ENCODE assay signal across 8 mouse cellular contexts in genomic region chr14:54412629-54413170, GRCm38 (mm10). TPM values are rescaled to one million over a fixed set of nuclear protein-coding genes. Genes with fewer than 3 reads are reported as not detected.
DNase-seq lines count a peak whose midpoint lies in the region; ATAC-seq and TF ChIP-seq lines count a peak whose summit lies in the region.

No protein-coding gene starts in this region.

- DNase-seq in cerebellum, postnatal 10 days = peak; percentile 68 to 77
- DNase-seq in cerebellum, adult 11 months = no peak
- DNase-seq in right cerebral cortex, adult 18-20 months = peak; percentile 28
- no peak for DNase-seq in right cerebral cortex, postnatal 36 days (ENCODE audit: low spot score in 2 of 2)
- peak; percentile 55 for DNase-seq in embryonic facial prominence, embryonic 10.5 days (ENCODE audit: low spot score)
- peak; percentile 50 for DNase-seq in lung, adult 2 months
- DNase-seq in thymus, postnatal 0 days (ENCODE audit: low spot score) = peak; percentile 42

- H3K27me3 ChIP-seq in embryonic facial prominence, embryonic 10.5 days (replicated peaks; ENCODE audit: low read depth, poor library complexity, severe bottlenecking) = peaks cover 53% of the 10 kb centered on the region
- no peaks in the 10 kb centered on the region for H3K27me3 ChIP-seq in intestine, embryonic 16.5 days (replicated peaks; ENCODE audit: control insufficient read depth, insufficient read depth, low read length)

- H3K4me1 ChIP-seq in embryonic facial prominence, embryonic 10.5 days = peaks cover 47% of the 10 kb centered on the region
- H3K4me1 ChIP-seq in intestine, embryonic 16.5 days (ENCODE audit: control insufficient read depth, insufficient read depth, low read length) = peaks cover 27% of the 10 kb centered on the region
- peaks cover 14% of the 10 kb centered on the region for H3K4me1 ChIP-seq in lung, adult 2 months (ENCODE audit: control insufficient read depth, insufficient read depth, low read length)

- no peaks in the 10 kb centered on the region for H3K9me3 ChIP-seq in embryonic facial prominence, embryonic 10.5 days
- no peaks in the 10 kb centered on the region for H3K9me3 ChIP-seq in intestine, embryonic 16.5 days (ENCODE audit: control insufficient read depth, low read length)

- H3K4me3 ChIP-seq in embryonic facial prominence, embryonic 10.5 days = no peak overlapping the region; the same call in 1 of the 2 replicates
- no peak overlapping the region for H3K4me3 ChIP-seq in intestine, embryonic 16.5 days (ENCODE audit: low read length)
- H3K4me3 ChIP-seq in lung, adult 2 months (replicated peaks; ENCODE audit: extremely low read depth, low read depth, low read length) = no peak overlapping the region

- TF ChIP-seq CTCF in lung, adult 2 months (IDR thresholded peaks at IDR 0.05; ENCODE audit: insufficient read depth, low read length) = peak; percentile 77

- H3K4me2 ChIP-seq in intestine, embryonic 16.5 days (ENCODE audit: low read depth, low read length) = 0 out of 2 replicates have a peak overlapping the region, but pooled peaks have one; percentile 26

- ATAC-seq in intestine, embryonic 16.5 days = no peak

- WGBS in embryonic facial prominence, embryonic 10.5 days = 34% methylated on average over 2 of the region's 2 CpGs
- 46% methylated on average over 2 of the region's 2 CpGs for WGBS in intestine, embryonic 16.5 days
- 44% methylated on average over 2 of the region's 2 CpGs for WGBS in lung, adult 2 months

- no peak for TF ChIP-seq POLR2A in lung, adult 2 months (IDR thresholded peaks at IDR 0.05; ENCODE audit: borderline replicate concordance, extremely low read depth, low read depth, low read length)

- H3K27ac ChIP-seq in embryonic facial prominence, embryonic 10.5 days (replicated peaks) = no peak overlapping the region
- H3K27ac ChIP-seq in intestine, embryonic 16.5 days (ENCODE audit: low read length) = 0 out of 2 replicates have a peak overlapping the region, but pooled peaks have one; percentile 11

- no peak overlapping the region for H3K9ac ChIP-seq in intestine, embryonic 16.5 days (ENCODE audit: low read depth, low read length)

- H3K36me3 ChIP-seq in embryonic facial prominence, embryonic 10.5 days (replicated peaks) = no peaks in the 10 kb centered on the region
- no peaks in the 10 kb centered on the region for H3K36me3 ChIP-seq in intestine, embryonic 16.5 days (ENCODE audit: control insufficient read depth, insufficient read depth, low read length)

RNA-seq across cellular contexts. Expression of gene Slc7a7, which starts 4.9 kb away (rescaled TPM):
- polyA plus RNA-seq in embryonic facial prominence, embryonic 10.5 days (2016; fragmentation: Nextera tagmentation; extraction: Ambion mirVana) = 3.6 and 4.2 TPM in 2 replicates
- polyA plus RNA-seq in intestine, embryonic 16.5 days (2015; fragmentation: Nextera tagmentation; extraction: Ambion mirVana) = 93.8 and 111 TPM in 2 replicates
- 23.1 and 29.2 TPM in 2 replicates for polyA plus RNA-seq in lung, adult 2 months (2012; rRNA removed)
- 6.5 and 8.1 TPM in 2 replicates for polyA plus RNA-seq in thymus, postnatal 0 days (2015; fragmentation: Nextera tagmentation; extraction: Ambion mirVana)

RNA-seq across cellular contexts. Expression of gene Mrpl52, which starts 14.0 kb away (rescaled TPM):
- 201 and 207 TPM in 2 replicates for polyA plus RNA-seq in embryonic facial prominence, embryonic 10.5 days (2016; fragmentation: Nextera tagmentation; extraction: Ambion mirVana)
- 249 and 267 TPM in 2 replicates for polyA plus RNA-seq in intestine, embryonic 16.5 days (2015; fragmentation: Nextera tagmentation; extraction: Ambion mirVana)
- 185 and 290 TPM in 2 replicates for polyA plus RNA-seq in lung, adult 2 months (2012; rRNA removed)
- polyA plus RNA-seq in thymus, postnatal 0 days (2015; fragmentation: Nextera tagmentation; extraction: Ambion mirVana) = 297 and 318 TPM in 2 replicates

RNA-seq across cellular contexts. Expression of gene Mmp14, which starts 18.7 kb away (rescaled TPM):
- 62.7 and 69.5 TPM in 2 replicates for polyA plus RNA-seq in embryonic facial prominence, embryonic 10.5 days (2016; fragmentation: Nextera tagmentation; extraction: Ambion mirVana)
- 89.7 and 90.7 TPM in 2 replicates for polyA plus RNA-seq in intestine, embryonic 16.5 days (2015; fragmentation: Nextera tagmentation; extraction: Ambion mirVana)
- polyA plus RNA-seq in lung, adult 2 months (2012; rRNA removed) = 119 and 130 TPM in 2 replicates
- polyA plus RNA-seq in thymus, postnatal 0 days (2015; fragmentation: Nextera tagmentation; extraction: Ambion mirVana) = 35.6 and 36.1 TPM in 2 replicates

RNA-seq across cellular contexts. Expression of gene Lrp10, which starts 51.2 kb away (rescaled TPM):
- polyA plus RNA-seq in embryonic facial prominence, embryonic 10.5 days (2016; fragmentation: Nextera tagmentation; extraction: Ambion mirVana) = 23.2 and 23.4 TPM in 2 replicates
- polyA plus RNA-seq in intestine, embryonic 16.5 days (2015; fragmentation: Nextera tagmentation; extraction: Ambion mirVana) = 53.4 and 65.3 TPM in 2 replicates
- 184 and 199 TPM in 2 replicates for polyA plus RNA-seq in lung, adult 2 months (2012; rRNA removed)
- polyA plus RNA-seq in thymus, postnatal 0 days (2015; fragmentation: Nextera tagmentation; extraction: Ambion mirVana) = 88.3 and 93.7 TPM in 2 replicates

RNA-seq across cellular contexts. Expression of gene Oxa1l, which starts 52.1 kb away (rescaled TPM):
- 49.1 and 51.5 TPM in 2 replicates for polyA plus RNA-seq in embryonic facial prominence, embryonic 10.5 days (2016; fragmentation: Nextera tagmentation; extraction: Ambion mirVana)
- polyA plus RNA-seq in intestine, embryonic 16.5 days (2015; fragmentation: Nextera tagmentation; extraction: Ambion mirVana) = 42.9 and 48.6 TPM in 2 replicates
- 95.3 and 98.1 TPM in 2 replicates for polyA plus RNA-seq in lung, adult 2 months (2012; rRNA removed)
- polyA plus RNA-seq in thymus, postnatal 0 days (2015; fragmentation: Nextera tagmentation; extraction: Ambion mirVana) = 50.9 and 53.4 TPM in 2 replicates

Comparison
In these comparisons a context has a peak if more than half of its experiments do, and no peak if none do; other contexts are left out.
1. DNase-seq: peak in cerebellum, postnatal 10 days (2 of 2), right cerebral cortex, adult 18-20 months (single experiment), embryonic facial prominence, embryonic 10.5 days (single experiment), lung, adult 2 months (single experiment) and thymus, postnatal 0 days (single experiment); none in cerebellum, adult 11 months (single experiment) and right cerebral cortex, postnatal 36 days (0 of 2).